Mouse (Mus musculus): Measurements from ENCODE around the gene Hist2h2ac. TPM values are rescaled to one million over a fixed set of nuclear protein-coding genes. Genes with fewer than 3 reads are reported as not detected.
"Not testable (repeated sequence)": the region's sequence is repeated elsewhere in the genome, so short reads cannot be mapped to it uniquely, and the experiment has no call there.

Gene Hist2h2ac
- polyA plus RNA-seq, 1 experiment from 2014 or later = 12.7 TPM

GRCm38 (mm10) chr3:96198601-96199251, 22.0 kb downstream of the Hist2h2ac start:
- H3K27me3 ChIP-seq (ENCODE audit: control insufficient read depth, insufficient read depth, low read length); H3K4me3 ChIP-seq (ENCODE audit: low read depth, low read length); H3K9me3 ChIP-seq (ENCODE audit: control insufficient read depth, low read length); H3K4me1 ChIP-seq (replicated peaks; ENCODE audit: control insufficient read depth, insufficient read depth, low read length); H3K27ac ChIP-seq (ENCODE audit: low read depth, low read length); DNase-seq (ENCODE audit: low spot score); H3K9ac ChIP-seq (ENCODE audit: low read depth, low read length); ATAC-seq (ENCODE audit: low FRiP score); H3K36me3 ChIP-seq (ENCODE audit: control insufficient read depth, insufficient read depth, low read length); H3K4me2 ChIP-seq (replicated peaks; ENCODE audit: low read depth, low read length): not testable (repeated sequence)
- 34% methylated on average over 6 of the region's 8 CpGs for WGBS

- 6% methylated on average over 6 of the region's 6 CpGs for WGBS
- H3K9me3 ChIP-seq (ENCODE audit: control insufficient read depth, low read length) = no peaks in the 10 kb centered on the region
- peak overlapping the region; percentile 92 for H3K4me2 ChIP-seq (replicated peaks; ENCODE audit: low read depth, low read length)
- H3K9ac ChIP-seq (ENCODE audit: low read depth, low read length) = peak overlapping the region; percentile 44
- no peaks in the 10 kb centered on the region for H3K27me3 ChIP-seq (ENCODE audit: control insufficient read depth, insufficient read depth, low read length)
- DNase-seq (ENCODE audit: low spot score) (no peak), ATAC-seq (ENCODE audit: low FRiP score) (peak; percentile 12; the same call in 1 of the 2 replicates)
- H3K27ac ChIP-seq (ENCODE audit: low read depth, low read length) = no peak overlapping the region
- H3K4me1 ChIP-seq (replicated peaks; ENCODE audit: control insufficient read depth, insufficient read depth, low read length) = peaks cover 4% of the 10 kb centered on the region; the same call in 1 of the 2 replicates
- H3K4me3 ChIP-seq (ENCODE audit: low read depth, low read length) = no peak overlapping the region
- no peaks in the 10 kb centered on the region for H3K36me3 ChIP-seq (ENCODE audit: control insufficient read depth, insufficient read depth, low read length)
Observed at GRCm38 (mm10) chr3:96198181-96198580, 22.5 kb downstream of the Hist2h2ac start.

- no peaks in the 10 kb centered on the region for H3K36me3 ChIP-seq (ENCODE audit: control insufficient read depth, insufficient read depth, low read length)
- H3K9ac ChIP-seq (ENCODE audit: low read depth, low read length) = peak overlapping the region; percentile 90
- ATAC-seq (ENCODE audit: low FRiP score) (peak; percentile 95), DNase-seq (ENCODE audit: low spot score) (peak; percentile 90)
- H3K4me3 ChIP-seq (ENCODE audit: low read depth, low read length) = peak overlapping the region; percentile 61
- H3K9me3 ChIP-seq (ENCODE audit: control insufficient read depth, low read length) = no peaks in the 10 kb centered on the region
- H3K4me1 ChIP-seq (replicated peaks; ENCODE audit: control insufficient read depth, insufficient read depth, low read length) = peaks cover 4% of the 10 kb centered on the region; the same call in 1 of the 2 replicates
- H3K4me2 ChIP-seq (replicated peaks; ENCODE audit: low read depth, low read length) = peak overlapping the region; percentile 92
- WGBS = under 1% methylated on average over 50 of the region's 50 CpGs
- H3K27me3 ChIP-seq (ENCODE audit: control insufficient read depth, insufficient read depth, low read length) = no peaks in the 10 kb centered on the region
- H3K27ac ChIP-seq (ENCODE audit: low read depth, low read length) = peak overlapping the region; percentile 92
Observed at GRCm38 (mm10) chr3:96197129-96197749, 23.4 kb downstream of the Hist2h2ac start.

- DNase-seq (ENCODE audit: low spot score) (no peak), ATAC-seq (ENCODE audit: low FRiP score) (peak; percentile 19; the same call in 1 of the 2 replicates)
- Histone ChIP-seq H3K4me1 (replicated peaks; ENCODE audit: control insufficient read depth, insufficient read depth, low read length) (peaks cover 4% of the 10 kb centered on the region; the same call in 1 of the 2 replicates), H3K9ac (ENCODE audit: low read depth, low read length) (peak overlapping the region; percentile 90), H3K4me2 (replicated peaks; ENCODE audit: low read depth, low read length) (peak overlapping the region; percentile 92), H3K27ac (ENCODE audit: low read depth, low read length) (peak overlapping the region; percentile 92), H3K9me3 (ENCODE audit: control insufficient read depth, low read length) (no peaks in the 10 kb centered on the region), H3K36me3 (ENCODE audit: control insufficient read depth, insufficient read depth, low read length) (no peaks in the 10 kb centered on the region), H3K27me3 (ENCODE audit: control insufficient read depth, insufficient read depth, low read length) (no peaks in the 10 kb centered on the region), H3K4me3 (ENCODE audit: low read depth, low read length) (peak overlapping the region; percentile 61)
- 20% methylated on average over 27 of the region's 27 CpGs for WGBS
Observed at GRCm38 (mm10) chr3:96196437-96197128, 24.1 kb downstream of the Hist2h2ac start.

- no peak for DNase-seq (ENCODE audit: low spot score)
- H3K4me3 ChIP-seq (ENCODE audit: low read depth, low read length) = no peak overlapping the region
- no peaks in the 10 kb centered on the region for H3K9me3 ChIP-seq (ENCODE audit: control insufficient read depth, low read length)
- no peak overlapping the region for H3K27ac ChIP-seq (ENCODE audit: low read depth, low read length)
- no peaks in the 10 kb centered on the region for H3K27me3 ChIP-seq (ENCODE audit: control insufficient read depth, insufficient read depth, low read length)
- no peak overlapping the region for H3K4me2 ChIP-seq (replicated peaks; ENCODE audit: low read depth, low read length)
- no peak overlapping the region for H3K9ac ChIP-seq (ENCODE audit: low read depth, low read length)
- peaks cover 4% of the 10 kb centered on the region; the same call in 1 of the 2 replicates for H3K4me1 ChIP-seq (replicated peaks; ENCODE audit: control insufficient read depth, insufficient read depth, low read length)
- ATAC-seq (ENCODE audit: low FRiP score) = no peak
- WGBS = 95% methylated on average over 11 of the region's 11 CpGs
- no peaks in the 10 kb centered on the region for H3K36me3 ChIP-seq (ENCODE audit: control insufficient read depth, insufficient read depth, low read length)
Observed at GRCm38 (mm10) chr3:96195616-96196313, 24.9 kb downstream of the Hist2h2ac start.

GRCm38 (mm10) chr3:96194966-96195365, 25.7 kb downstream of the Hist2h2ac start:
- Histone ChIP-seq H3K4me3 (ENCODE audit: low read depth, low read length) (no peak overlapping the region), H3K27ac (ENCODE audit: low read depth, low read length) (no peak overlapping the region), H3K9me3 (ENCODE audit: control insufficient read depth, low read length) (no peaks in the 10 kb centered on the region), H3K36me3 (ENCODE audit: control insufficient read depth, insufficient read depth, low read length) (no peaks in the 10 kb centered on the region), H3K27me3 (ENCODE audit: control insufficient read depth, insufficient read depth, low read length) (no peaks in the 10 kb centered on the region), H3K4me1 (replicated peaks; ENCODE audit: control insufficient read depth, insufficient read depth, low read length) (peaks cover 4% of the 10 kb centered on the region; the same call in 1 of the 2 replicates), H3K4me2 (replicated peaks; ENCODE audit: low read depth, low read length) (no peak overlapping the region), H3K9ac (ENCODE audit: low read depth, low read length) (no peak overlapping the region)
- ATAC-seq (ENCODE audit: low FRiP score) (no peak), DNase-seq (ENCODE audit: low spot score) (no peak)
- 88% methylated on average over 10 of the region's 10 CpGs for WGBS

GRCm38 (mm10) chr3:96192977-96193376, 27.7 kb downstream of the Hist2h2ac start:
- ATAC-seq (ENCODE audit: low FRiP score) = no peak
- H3K4me1 ChIP-seq (replicated peaks; ENCODE audit: control insufficient read depth, insufficient read depth, low read length) = peaks cover 4% of the 10 kb centered on the region; the same call in 1 of the 2 replicates
- 66% methylated on average over 12 of the region's 12 CpGs for WGBS
- no peak for DNase-seq (ENCODE audit: low spot score)
- H3K9ac ChIP-seq (ENCODE audit: low read depth, low read length) = no peak overlapping the region
- no peaks in the 10 kb centered on the region for H3K36me3 ChIP-seq (ENCODE audit: control insufficient read depth, insufficient read depth, low read length)
- no peaks in the 10 kb centered on the region for H3K9me3 ChIP-seq (ENCODE audit: control insufficient read depth, low read length)
- H3K27me3 ChIP-seq (ENCODE audit: control insufficient read depth, insufficient read depth, low read length) = no peaks in the 10 kb centered on the region
- H3K27ac ChIP-seq (ENCODE audit: low read depth, low read length) = no peak overlapping the region
- H3K4me2 ChIP-seq (replicated peaks; ENCODE audit: low read depth, low read length) = no peak overlapping the region
- H3K4me3 ChIP-seq (ENCODE audit: low read depth, low read length) = no peak overlapping the region

- 34% methylated on average over 4 of the region's 4 CpGs for WGBS
Observed at GRCm38 (mm10) chr3:96182382-96182776, 38.3 kb downstream of the Hist2h2ac start.

More at GRCm38 (mm10) chr3:96182382-96182776, 38.3 kb downstream of the Hist2h2ac start:
- no peak for DNase-seq (ENCODE audit: low spot score)
- no peak for ATAC-seq (ENCODE audit: low FRiP score)
- no peak overlapping the region for H3K4me2 ChIP-seq (replicated peaks; ENCODE audit: low read depth, low read length)
- H3K4me1 ChIP-seq (replicated peaks; ENCODE audit: control insufficient read depth, insufficient read depth, low read length) = peaks cover 9% of the 10 kb centered on the region; the same call in 1 of the 2 replicates
- H3K27me3 ChIP-seq (ENCODE audit: control insufficient read depth, insufficient read depth, low read length) = 0 out of 2 replicates have a peak, but pooled peaks cover 2% of the 10 kb centered on the region
- H3K9ac ChIP-seq (ENCODE audit: low read depth, low read length) = no peak overlapping the region
- no peak overlapping the region for H3K4me3 ChIP-seq (ENCODE audit: low read depth, low read length)
- no peaks in the 10 kb centered on the region for H3K9me3 ChIP-seq (ENCODE audit: control insufficient read depth, low read length)
- no peaks in the 10 kb centered on the region; the same call in 1 of the 2 replicates for H3K36me3 ChIP-seq (ENCODE audit: control insufficient read depth, insufficient read depth, low read length)
- H3K27ac ChIP-seq (ENCODE audit: low read depth, low read length) = no peak overlapping the region
